8 mouse cellular contexts compared by ENCODE assay signal in the genomic region with DNA sequence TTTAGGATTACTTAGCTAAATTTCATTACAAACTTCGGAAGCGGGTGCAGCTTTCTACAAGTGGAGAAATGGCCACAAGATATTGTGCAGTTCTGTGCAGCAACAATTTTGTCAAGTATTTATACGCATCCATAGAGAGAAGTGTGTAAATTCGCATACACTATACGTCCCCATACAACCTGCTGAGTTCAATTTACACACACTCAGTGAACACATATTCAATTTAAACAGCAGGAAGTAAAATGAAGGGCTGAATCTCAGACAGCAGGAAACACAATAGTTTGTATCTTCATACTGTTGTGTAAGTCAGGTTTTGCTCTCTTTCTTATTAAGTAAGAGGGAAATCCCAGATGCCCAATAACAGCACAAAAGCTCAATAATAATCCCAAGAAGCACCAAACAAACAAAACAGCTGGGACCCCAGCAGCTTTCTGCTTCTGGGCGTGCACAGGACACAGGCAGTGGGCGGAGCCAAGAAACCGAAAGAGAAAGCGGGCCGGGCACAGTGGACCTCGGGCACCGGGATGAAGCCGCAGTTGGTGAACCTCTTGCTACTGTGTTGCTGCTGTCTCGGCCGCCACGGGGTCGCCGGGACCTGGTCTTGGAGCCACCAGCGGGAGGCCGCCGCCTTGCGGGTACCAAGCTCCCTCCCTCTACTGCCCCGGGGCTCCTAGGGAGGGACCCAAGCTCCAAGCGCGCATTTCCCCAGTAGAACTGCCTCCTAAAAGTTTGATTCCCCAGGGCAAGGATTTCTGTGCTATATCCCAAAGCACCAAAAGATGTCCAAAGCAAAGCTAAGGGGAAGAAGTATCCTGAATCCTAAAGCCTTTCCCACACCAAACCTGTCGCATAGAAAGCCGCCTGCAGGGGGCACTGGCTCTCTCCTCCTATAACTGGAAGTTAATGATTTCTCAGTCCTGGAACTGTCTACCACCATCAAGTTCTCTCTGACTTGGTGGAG. TPM values are rescaled to one million over a fixed set of nuclear protein-coding genes. Genes with fewer than 3 reads are reported as not detected.
DNase-seq lines count a peak whose midpoint lies in the region; TF ChIP-seq lines count a peak whose summit lies in the region.

A gene (plus strand): TSS at position 461 of the 961 bp plus-strand sequence.

- TF ChIP-seq CTCF in left cerebral cortex, adult 2 months (IDR thresholded peaks at IDR 0.05): peak; percentile 90

- DNase-seq in adipocyte (ENCODE audit: low spot score): peak; percentile 94
- DNase-seq in embryo, embryonic 10 days (ENCODE audit: low spot score): peak; percentile 77
- DNase-seq in gastrocnemius, postnatal 10 days: peak; percentile 80
- peak; percentile 49 for DNase-seq in hindlimb bud, embryonic 11.5 days (ENCODE audit: extremely low spot score, low read depth, low spot score)
- DNase-seq in left cerebral cortex, adult 2 months (ENCODE audit: extremely low spot score in 1 of 2, low spot score in 2 of 2): peak; percentile 80 to 83
- peak; percentile 58 for DNase-seq in retina, postnatal 7 days (ENCODE audit: low read depth, low spot score)
- peak; percentile 80 to 91 for DNase-seq in urinary bladder, adult 18-20 months (ENCODE audit: low spot score in 2 of 2)

- H3K4me3 ChIP-seq in left cerebral cortex, adult 2 months: peak within 1 kb of the TSS; percentile 80
- peak within 1 kb of the TSS; percentile 80 for H3K4me3 ChIP-seq in macrophage (ENCODE audit: inconsistent target)

- no peaks in the 10 kb centered on the region for H3K79me2 ChIP-seq in macrophage (ENCODE audit: inconsistent target)

- peak within 1 kb of the TSS; percentile 97 for H3K27ac ChIP-seq in left cerebral cortex, adult 2 months
- H3K27ac ChIP-seq in macrophage: peak within 1 kb of the TSS; percentile 80

- 11% methylated on average over 27 of the region's 27 CpGs for WGBS in macrophage (ENCODE audit: missing documents)

- intact Hi-C loops in left cerebral cortex, adult 2 months (cut with DNase I): loop anchor here (2.0 to 5.0 kb wide), 2 partner anchors 96 to 420 kb away; no protein-coding TSS in a partner anchor

- no peaks in the 10 kb centered on the region for H3K36me3 ChIP-seq in macrophage (ENCODE audit: inconsistent target)

RNA-seq across cellular contexts. Expression of the gene that starts here (rescaled TPM):
- total RNA-seq in gastrocnemius, postnatal 10 days (2021): 1 to 10 TPM; 5.2 to 7.7 TPM
- total RNA-seq in left cerebral cortex, adult 2 months (2021): 10 to 100 TPM; 15.9 to 16.5 TPM
- 10 to 100 TPM; 23.0 to 90.8 (median 53.1) TPM for total RNA-seq in macrophage (2018; cell fraction: chromatin; rRNA removed)
- total RNA-seq in macrophage (2018; cell fraction: cytosol; rRNA removed): 10 to 100 TPM; 30.8 to 45.8 (median 36.2) TPM
- 10 to 100 TPM; 28.3 to 99.1 (median 66.2) TPM for total RNA-seq in macrophage (2018; cell fraction: nucleus; rRNA removed)
- 31.0 to 39.1 TPM (median 35.3 TPM) in 3 replicates for polyA plus RNA-seq in macrophage (2018)

Comparison
In these comparisons a context has a peak if more than half of its experiments do, and no peak if none do; other contexts are left out.
1. Peak in every context shown above with its lines: DNase-seq, H3K4me3 ChIP-seq and H3K27ac ChIP-seq.